ENCODE assay signal across 20 mouse cellular contexts in the genomic region with DNA sequence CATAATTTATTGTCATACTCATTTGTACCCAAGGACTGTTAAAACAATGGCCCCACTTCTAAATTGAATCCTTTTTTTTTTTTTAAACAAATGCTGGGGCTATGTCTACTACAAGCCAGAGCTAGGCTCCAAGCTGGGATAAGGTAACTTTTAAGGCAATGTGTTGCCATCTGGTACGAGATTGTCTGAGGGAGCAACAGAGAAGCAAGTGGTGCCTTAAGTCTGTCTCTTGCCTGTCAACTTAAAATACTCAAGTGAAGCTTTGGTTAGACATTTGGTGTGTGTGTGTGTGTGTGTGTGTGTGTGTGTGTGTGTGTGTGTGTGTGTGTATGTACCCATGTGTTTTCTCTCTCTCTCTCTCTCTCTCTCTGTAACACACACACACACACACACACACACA.
DNase-seq lines count a peak whose midpoint lies in the region; ATAC-seq and TF ChIP-seq lines count a peak whose summit lies in the region.
"Had no signal": no experiment of that assay in that cellular context is flagged by ENCODE, and none has a peak within 500 bp of the region (broad histone marks: within the 10 kb centered on the region; RNA-seq: fewer than 3 reads in every experiment).

No protein-coding gene starts in this region.

- H3K4me1 ChIP-seq in forebrain, embryonic 15.5 days = peaks cover 22% of the 10 kb centered on the region
- H3K4me1 ChIP-seq in forebrain, embryonic 12.5 days = peaks cover 11% of the 10 kb centered on the region

- TF ChIP-seq CTCF in brain, embryonic 14.5 days (IDR thresholded peaks at IDR 0.05; ENCODE audit: borderline replicate concordance, extremely low read depth, insufficient read depth, insufficient read length) = no peak

- no peaks in the 10 kb centered on the region for H3K9me3 ChIP-seq in forebrain, embryonic 15.5 days
- H3K9me3 ChIP-seq in forebrain, embryonic 12.5 days = no peaks in the 10 kb centered on the region
- H3K9me3 ChIP-seq: embryonic facial prominence, embryonic 13.5 days; embryonic facial prominence, embryonic 15.5 days; forebrain, embryonic 10.5 days had no signal

- no peak for ATAC-seq in forebrain, embryonic 15.5 days (replicated peaks)
- no peak for ATAC-seq in forebrain, embryonic 12.5 days (ENCODE audit: low FRiP score)

- no peak overlapping the region for H3K4me2 ChIP-seq in forebrain, embryonic 15.5 days (replicated peaks)
- H3K4me2 ChIP-seq in forebrain, embryonic 12.5 days = no peak overlapping the region
- H3K4me2 ChIP-seq: embryonic facial prominence, embryonic 13.5 days; embryonic facial prominence, embryonic 15.5 days had no signal

- peak; percentile 2 for DNase-seq in heart, adult 11 months
- no peak for DNase-seq in heart, adult 18-20 months
- DNase-seq in brain, embryonic 14.5 days (ENCODE audit: low read depth) = peak; percentile 52
- DNase-seq in adrenal gland, postnatal 36 days = no peak
- DNase-seq: adrenal gland, adult 2 months; adrenal gland, postnatal 10 days; adrenal gland, postnatal 25 days; cerebellum, adult 11 months; cerebellum, adult 18-20 months; cerebellum, adult 8-10 months; cerebellum, adult 9-11 months; cerebellum, postnatal 14 days; cerebellum, postnatal 36 days; embryo, embryonic 11 days had no signal

- no peaks in the 10 kb centered on the region; the same call in 1 of the 2 replicates for H3K27me3 ChIP-seq in forebrain, embryonic 15.5 days
- peaks cover 3% of the 10 kb centered on the region; the same call in 1 of the 2 replicates for H3K27me3 ChIP-seq in forebrain, embryonic 12.5 days
- H3K27me3 ChIP-seq: embryonic facial prominence, embryonic 15.5 days had no signal

- H3K9ac ChIP-seq in forebrain, embryonic 15.5 days (replicated peaks) = no peak overlapping the region
- H3K9ac ChIP-seq in forebrain, embryonic 12.5 days = no peak overlapping the region
- H3K9ac ChIP-seq: embryonic facial prominence, embryonic 13.5 days; embryonic facial prominence, embryonic 15.5 days had no signal

- no peak overlapping the region for H3K4me3 ChIP-seq in forebrain, embryonic 15.5 days
- no peak overlapping the region for H3K4me3 ChIP-seq in forebrain, embryonic 12.5 days (replicated peaks)
- H3K4me3 ChIP-seq: embryonic facial prominence, embryonic 13.5 days; embryonic facial prominence, embryonic 15.5 days; erythroblast, embryonic 14.5 days; forebrain, embryonic 10.5 days had no signal

- no peak for TF ChIP-seq POLR2A in brain, embryonic 14.5 days (IDR thresholded peaks at IDR 0.05; ENCODE audit: borderline replicate concordance, extremely low read depth, insufficient read depth, insufficient read length, poor library complexity, severe bottlenecking)

- H3K36me3 ChIP-seq in forebrain, embryonic 15.5 days = no peaks in the 10 kb centered on the region
- no peaks in the 10 kb centered on the region for H3K36me3 ChIP-seq in forebrain, embryonic 12.5 days (replicated peaks)
- H3K36me3 ChIP-seq: embryonic facial prominence, embryonic 13.5 days; embryonic facial prominence, embryonic 15.5 days; forebrain, embryonic 10.5 days had no signal

- peak overlapping the region; percentile 83 for H3K27ac ChIP-seq in forebrain, embryonic 15.5 days (replicated peaks)
- no peak overlapping the region for H3K27ac ChIP-seq in forebrain, embryonic 12.5 days
- H3K27ac ChIP-seq: embryonic facial prominence, embryonic 13.5 days; embryonic facial prominence, embryonic 15.5 days; forebrain, embryonic 10.5 days had no signal

- WGBS in forebrain, embryonic 15.5 days = 72% methylated on average over 1 of the region's 1 CpGs
- 67% methylated on average over 1 of the region's 1 CpGs for WGBS in forebrain, embryonic 12.5 days

Comparison
In these comparisons a context has a peak if more than half of its experiments do, and no peak if none do; other contexts are left out.
1. DNase-seq: peak in heart, adult 11 months (single experiment) and brain, embryonic 14.5 days (single experiment); none in heart, adult 18-20 months (0 of 2) and adrenal gland, postnatal 36 days (0 of 2).